Mouse (Mus musculus) liver, embryonic 14.5 days (tissue): ENCODE data around the gene Entpd7. TPM values are rescaled to one million over a fixed set of nuclear protein-coding genes. Genes with fewer than 3 reads are reported as not detected.

ENCODE experiments used
- ATAC-seq: fragments of 200-750 bp; cut with Nextera tagmentation; 2 replicates; pipeline ENCODE4 v1.8.0; 2017; ENCODE audit warnings: moderate number of reproducible peaks, mild to moderate bottlenecking, moderate library complexity; ENCODE audit not compliant: insufficient read depth
- DNase-seq, 3 experiments: peaks; one replicate each; pipeline ENCODE4 v3.0.0-alpha.2; 2012 to 2013; ENCODE audit warnings: low read depth in 3 of 3, low spot score in 3 of 3
- H3K27ac ChIP-seq: fragments of 300-500 bp; sonication (generic); 2 replicates; pipeline ENCODE4 v1.5.1; 2014; ENCODE audit warnings: moderate library complexity, mild to moderate bottlenecking, control low read depth, inconsistent platforms
- H3K27me3 ChIP-seq: fragments of 300-500 bp; sonication (generic); 2 replicates; pipeline ENCODE4 v1.6.1; 2014; ENCODE audit warnings: mild to moderate bottlenecking, low read length, moderate library complexity; ENCODE audit not compliant: control insufficient read depth, insufficient read depth
- H3K36me3 ChIP-seq: fragments of 300-500 bp; sonication (generic); replicated peaks from 2 replicates; pipeline ENCODE4 v1.6.1; 2014; ENCODE audit warnings: low read depth; ENCODE audit not compliant: control insufficient read depth, insufficient read depth
- H3K4me1 ChIP-seq, 2 experiments: fragments of 200-500 bp in 1 of 2; fragments of 300-500 bp in 1 of 2; sonication (generic) in 1 of 2; replicated peaks; 2 replicates each; pipeline ENCODE4 v1.6.1; 2012 to 2014; ENCODE audit warnings: antibody characterized with exemption in 1 of 2, inconsistent platforms in 1 of 2, low read length in 1 of 2; ENCODE audit not compliant: control insufficient read depth in 2 of 2, insufficient read depth in 2 of 2
- H3K4me2 ChIP-seq: fragments of 300-500 bp; sonication (generic); 2 replicates; pipeline ENCODE4 v1.6.1; 2014; ENCODE audit warnings: low read depth, mild to moderate bottlenecking, control low read depth, moderate library complexity
- H3K4me3 ChIP-seq, 2 experiments: fragments of 200-500 bp in 1 of 2; fragments of 300-500 bp in 1 of 2; sonication (generic) in 1 of 2; 2 replicates each; pipeline ENCODE4 v1.5.1; 2012 to 2014; ENCODE audit warnings: low read depth in 2 of 2, low read length in 2 of 2, mild to moderate bottlenecking in 2 of 2, control low read depth in 1 of 2, inconsistent platforms in 1 of 2, moderate library complexity in 1 of 2; ENCODE audit not compliant: insufficient read depth in 1 of 2
- H3K9ac ChIP-seq: fragments of 300-500 bp; sonication (generic); replicated peaks from 2 replicates; pipeline ENCODE4 v1.6.1; 2014; ENCODE audit warnings: mild to moderate bottlenecking, control low read depth, moderate library complexity
- H3K9me3 ChIP-seq: fragments of 300-500 bp; sonication (generic); 2 replicates; pipeline ENCODE4 v1.6.1; 2016; ENCODE audit warnings: low read length, mixed read lengths; ENCODE audit not compliant: control insufficient read depth
- CTCF ChIP-seq: IDR thresholded peaks from 2 replicates; pipeline ENCODE4 v1.5.1; 2016; ENCODE audit warnings: antibody characterized with exemption, low read depth, control low read depth
- EP300 ChIP-seq: IDR thresholded peaks from 2 replicates; pipeline ENCODE4 v1.6.1; 2016; ENCODE audit warnings: antibody characterized with exemption, low read depth
- WGBS: fragments of 180-500 bp; shearing (Covaris S2); extraction: QIAGEN DNeasy Blood & Tissue Kit; methylation state at CpG from one replicate; pipeline ENCODE4 v1.1.7; 2014; ENCODE audit not compliant: insufficient replicate concordance; 5-methylcytosine and 5-hydroxymethylcytosine counted together
- polyA plus RNA-seq, 2 experiments: library from polyadenylated mRNA; depleted of rRNA in 1 of 2; stranded (reverse) in 1 of 2; unstranded in 1 of 2; fragments of >200 nt; fragmentation: Nextera tagmentation in 1 of 2; extraction: Ambion mirVana in 1 of 2; gene quantifications; 2 replicates each; pipeline versions ENCODE4 v1.2.1 to v1.2.3; 2012 to 2014

The Entpd7 gene
- polyA plus RNA-seq, 2 experiments, result 1.5 to 2.6 TPM

GRCm38 (mm10) chr19:43724194-43724593, 34.7 kb downstream of the Entpd7 start:
- H3K9me3 ChIP-seq, result no peaks in the 10 kb centered on the region
- TF ChIP-seq EP300 (no peak), CTCF (no peak)
- peaks cover 3 to 4% of the 10 kb centered on the region in 2 experiments; a peak in 2 of 4 replicates for H3K4me1 ChIP-seq
- no peak overlapping the region for H3K4me2 ChIP-seq
- DNase-seq (no peak), ATAC-seq (no peak)
- H3K9ac ChIP-seq, result no peak overlapping the region
- no peak overlapping the region for H3K4me3 ChIP-seq
- no peak overlapping the region for H3K27ac ChIP-seq
- no peaks in the 10 kb centered on the region for H3K27me3 ChIP-seq
- 84% methylated on average over 20 of the region's 20 CpGs for WGBS
- H3K36me3 ChIP-seq, result no peaks in the 10 kb centered on the region

DNA sequence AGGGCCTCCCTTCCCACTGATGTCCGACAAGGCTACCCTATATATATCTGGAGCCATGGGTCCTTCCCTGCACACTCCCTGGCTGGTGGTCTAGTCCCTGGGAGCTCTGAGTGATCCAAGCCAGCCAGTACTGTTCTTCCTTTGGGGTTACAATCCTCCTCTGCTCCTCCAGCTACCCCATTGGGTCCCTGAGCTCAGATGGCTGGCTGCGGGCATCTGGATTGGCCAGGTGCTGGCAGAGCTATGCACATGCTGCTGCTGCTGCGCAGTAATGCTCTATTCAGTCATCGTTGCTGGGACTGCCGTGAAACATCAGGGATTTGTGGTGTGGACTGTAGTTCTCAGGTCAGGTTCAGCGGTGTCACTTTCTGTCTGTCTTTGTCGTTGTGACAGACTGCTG, 35.3 kb downstream of the Entpd7 start:
- DNase-seq (no peak), ATAC-seq (no peak)
- Histone ChIP-seq H3K27me3 (no peaks in the 10 kb centered on the region), H3K27ac (no peak overlapping the region), H3K4me1 (peaks cover 3 to 4% of the 10 kb centered on the region in 2 experiments; a peak in 2 of 4 replicates), H3K4me3 (no peak overlapping the region), H3K36me3 (no peaks in the 10 kb centered on the region), H3K4me2 (no peak overlapping the region), H3K9ac (no peak overlapping the region), H3K9me3 (no peaks in the 10 kb centered on the region)
- 77% methylated on average over 7 of the region's 7 CpGs for WGBS
- no peak for TF ChIP-seq EP300
- no peak for TF ChIP-seq CTCF

GRCm38 (mm10) chr19:43726510-43727146, 37.2 kb downstream of the Entpd7 start:
- Histone ChIP-seq H3K9me3 (no peaks in the 10 kb centered on the region), H3K4me3 (no peak overlapping the region), H3K9ac (no peak overlapping the region), H3K27me3 (no peaks in the 10 kb centered on the region), H3K4me2 (no peak overlapping the region), H3K27ac (no peak overlapping the region), H3K36me3 (no peaks in the 10 kb centered on the region), H3K4me1 (peaks cover 3 to 4% of the 10 kb centered on the region in 2 experiments; a peak in 2 of 4 replicates)
- ATAC-seq, result no peak
- DNase-seq, result peak in 1 of 3 experiments; percentile 30
- 70% methylated on average over 15 of the region's 15 CpGs for WGBS
- TF ChIP-seq EP300, result no peak
- TF ChIP-seq CTCF, result no peak

DNA sequence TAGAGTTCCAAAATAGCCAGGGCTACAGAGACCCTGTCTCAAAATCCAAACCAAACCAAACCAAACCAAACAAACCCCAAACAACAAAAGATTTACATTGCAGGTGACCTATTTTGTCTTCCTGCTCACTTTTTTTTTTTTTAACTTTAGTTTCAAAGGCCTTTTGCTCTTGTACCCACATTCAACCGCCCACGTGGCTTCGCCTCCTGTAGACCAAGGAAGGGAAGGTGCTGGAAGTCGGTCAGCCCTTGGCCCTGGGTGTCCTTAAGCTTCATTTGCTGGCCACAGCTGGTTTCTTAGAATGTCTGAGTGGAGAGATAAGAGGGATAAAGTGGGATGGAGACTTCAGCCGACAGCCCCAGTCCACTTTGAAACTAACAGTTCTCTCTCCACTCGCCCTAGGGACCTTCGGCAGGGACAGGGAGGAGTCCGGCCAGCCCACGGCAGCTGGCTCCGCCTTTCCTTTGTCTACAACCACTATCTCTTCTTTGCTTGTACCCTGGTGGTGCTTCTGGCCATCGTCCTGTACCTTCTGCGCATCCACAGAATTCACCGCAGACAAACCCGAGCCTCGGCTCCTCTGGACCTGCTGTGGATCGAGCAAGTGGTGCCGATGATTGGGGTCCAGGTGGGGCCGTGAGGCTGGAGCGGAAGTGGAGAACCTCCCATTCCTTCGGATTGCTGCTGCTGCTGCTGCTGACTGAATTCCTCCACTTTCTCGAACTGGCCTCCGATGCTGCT, 40.0 kb downstream of the Entpd7 start:
- no peaks in the 10 kb centered on the region for H3K9me3 ChIP-seq
- TF ChIP-seq CTCF (no peak), EP300 (no peak)
- H3K4me2 ChIP-seq, result no peak overlapping the region; the same call in 1 of the 2 replicates
- H3K4me1 ChIP-seq, result peaks cover 3 to 4% of the 10 kb centered on the region in 2 experiments; a peak in 1 of 4 replicates
- H3K27ac ChIP-seq, result no peak overlapping the region
- H3K27me3 ChIP-seq, result no peaks in the 10 kb centered on the region
- no peak overlapping the region for H3K9ac ChIP-seq
- no peak for ATAC-seq
- peaks cover 6% of the 10 kb centered on the region for H3K36me3 ChIP-seq
- H3K4me3 ChIP-seq, result no peak overlapping the region
- no peak for DNase-seq
- 54% methylated on average over 22 of the region's 22 CpGs for WGBS

GRCm38 (mm10) chr19:43730037-43730428, 40.6 kb downstream of the Entpd7 start:
- ATAC-seq, result no peak
- H3K4me3 ChIP-seq, result no peak overlapping the region

More at GRCm38 (mm10) chr19:43730037-43730428, 40.6 kb downstream of the Entpd7 start:
- no peak overlapping the region for H3K9ac ChIP-seq
- 63% methylated on average over 8 of the region's 8 CpGs for WGBS
- H3K9me3 ChIP-seq, result no peaks in the 10 kb centered on the region
- no peak for DNase-seq
- H3K4me2 ChIP-seq, result no peak overlapping the region; the same call in 1 of the 2 replicates
- no peaks in the 10 kb centered on the region for H3K27me3 ChIP-seq
- peaks cover 6% of the 10 kb centered on the region for H3K36me3 ChIP-seq
- H3K4me1 ChIP-seq, result peaks cover 3 to 4% of the 10 kb centered on the region in 2 experiments; a peak in 1 of 4 replicates
- H3K27ac ChIP-seq, result no peak overlapping the region
- TF ChIP-seq EP300, result no peak
- TF ChIP-seq CTCF, result no peak
